Mouse (Mus musculus) neural tube, embryonic 11.5 days (tissue): ENCODE results near the gene Enah. TPM values are rescaled to one million over a fixed set of nuclear protein-coding genes. Genes with fewer than 3 reads are reported as not detected.
A peak's percentile ranks its signal among the peaks of the same experiment; 100 is the strongest.

ENCODE experiments used
- ATAC-seq: fragments of 200-750 bp; cut with Nextera tagmentation; 2 replicates; pipeline ENCODE4 v1.8.0; 2017; ENCODE audit warnings: moderate number of reproducible peaks, mild to moderate bottlenecking, moderate TSS enrichment, moderate library complexity; ENCODE audit not compliant: insufficient read depth, low FRiP score, low TSS enrichment
- DNase-seq: peaks from one replicate; pipeline ENCODE4 v3.0.0-alpha.2; 2015; ENCODE audit warnings: low spot score
- H3K27ac ChIP-seq: fragments of 300-500 bp; sonication (generic); 2 replicates; pipeline ENCODE4 v1.5.1; 2014; ENCODE audit warnings: low read depth, mild to moderate bottlenecking, low read length
- H3K27me3 ChIP-seq: fragments of 300-500 bp; sonication (generic); 2 replicates; pipeline ENCODE4 v1.6.1; 2014; ENCODE audit warnings: mild to moderate bottlenecking, low read length, mixed read lengths; ENCODE audit not compliant: control insufficient read depth, insufficient read depth
- H3K36me3 ChIP-seq: fragments of 300-500 bp; sonication (generic); 2 replicates; pipeline ENCODE4 v1.6.1; 2014; ENCODE audit warnings: mild to moderate bottlenecking, low read length, moderate library complexity, mixed read lengths; ENCODE audit not compliant: control insufficient read depth, insufficient read depth
- H3K4me1 ChIP-seq: fragments of 300-500 bp; sonication (generic); 2 replicates; pipeline ENCODE4 v1.6.1; 2014; ENCODE audit warnings: low read length, mixed read lengths; ENCODE audit not compliant: control insufficient read depth, insufficient read depth
- H3K4me2 ChIP-seq: fragments of 300-500 bp; sonication (generic); 2 replicates; pipeline ENCODE4 v1.6.1; 2014; ENCODE audit warnings: low read depth, mild to moderate bottlenecking, moderate library complexity
- H3K4me3 ChIP-seq: fragments of 300-500 bp; sonication (generic); 2 replicates; pipeline ENCODE4 v1.5.1; 2014; ENCODE audit warnings: low read depth, low read length
- H3K9ac ChIP-seq: fragments of 300-500 bp; sonication (generic); 2 replicates; pipeline ENCODE4 v1.6.1; 2014; ENCODE audit warnings: mild to moderate bottlenecking, low read length
- H3K9me3 ChIP-seq: fragments of 300-500 bp; sonication (generic); 2 replicates; pipeline ENCODE4 v1.6.1; 2016; ENCODE audit warnings: low read length; ENCODE audit not compliant: control insufficient read depth
- WGBS: fragments of 180-500 bp; shearing (Covaris S2); extraction: QIAGEN DNeasy Blood & Tissue Kit; methylation state at CpG from one replicate; pipeline ENCODE4 v1.1.7; 2014; 5-methylcytosine and 5-hydroxymethylcytosine counted together
- polyA plus RNA-seq: library from polyadenylated mRNA; unstranded; fragments of >200 nt; fragmentation: Nextera tagmentation; extraction: Ambion mirVana; gene quantifications from 2 replicates; pipeline ENCODE4 v1.2.1, GENCODE M21; 2014

Gene Enah
- 35.0 and 35.9 TPM in 2 replicates for polyA plus RNA-seq

- ATAC-seq, result peak; percentile 83
- Histone ChIP-seq H3K4me1 (0 out of 2 replicates have a peak, but pooled peaks cover 3% of the 10 kb centered on the region), H3K9ac (peak within 1 kb of the TSS; percentile 98), H3K27me3 (no peaks in the 10 kb centered on the region), H3K4me3 (peak within 1 kb of the TSS; percentile 94), H3K36me3 (no peaks in the 10 kb centered on the region), H3K4me2 (peak within 1 kb of the TSS; percentile 54), H3K27ac (peak within 1 kb of the TSS; percentile 92), H3K9me3 (no peaks in the 10 kb centered on the region)
- peak; percentile 90 for DNase-seq
- under 1% methylated on average over 51 of the region's 109 CpGs for WGBS
Measured at GRCm38 (mm10) chr1:182019926-182020801, at the start of gene Enah. Enah (minus strand) TSS chr1:182019990.

GRCm38 (mm10) chr1:182068136-182068535, 48.3 kb upstream of the Enah start:
- DNase-seq (no peak), ATAC-seq (no peak)
- H3K4me2 ChIP-seq, result no peak overlapping the region
- no peaks in the 10 kb centered on the region for H3K36me3 ChIP-seq
- 82% methylated on average over 7 of the region's 7 CpGs for WGBS
- H3K27me3 ChIP-seq, result no peaks in the 10 kb centered on the region
- H3K27ac ChIP-seq, result no peak overlapping the region
- H3K9ac ChIP-seq, result no peak overlapping the region
- no peaks in the 10 kb centered on the region for H3K9me3 ChIP-seq
- no peak overlapping the region for H3K4me3 ChIP-seq
- H3K4me1 ChIP-seq, result no peaks in the 10 kb centered on the region

- H3K4me3 ChIP-seq, result no peak overlapping the region
- H3K9ac ChIP-seq, result no peak overlapping the region
- WGBS, result 74% methylated on average over 9 of the region's 9 CpGs
- no peak overlapping the region for H3K27ac ChIP-seq
- no peaks in the 10 kb centered on the region for H3K27me3 ChIP-seq
- no peak overlapping the region for H3K4me2 ChIP-seq
- DNase-seq (no peak), ATAC-seq (no peak)
- no peaks in the 10 kb centered on the region for H3K36me3 ChIP-seq
- no peaks in the 10 kb centered on the region for H3K9me3 ChIP-seq
- H3K4me1 ChIP-seq, result no peaks in the 10 kb centered on the region
Measured at GRCm38 (mm10) chr1:182066527-182067465, 47.0 kb upstream of the Enah start.

GRCm38 (mm10) chr1:182063716-182064115, 43.9 kb upstream of the Enah start:
- WGBS, result 80% methylated on average over 8 of the region's 8 CpGs
- Histone ChIP-seq H3K9ac (no peak overlapping the region), H3K27me3 (no peaks in the 10 kb centered on the region), H3K4me2 (no peak overlapping the region), H3K4me1 (no peaks in the 10 kb centered on the region), H3K27ac (no peak overlapping the region), H3K9me3 (no peaks in the 10 kb centered on the region), H3K36me3 (no peaks in the 10 kb centered on the region), H3K4me3 (no peak overlapping the region)
- DNase-seq, result no peak
- no peak for ATAC-seq

GRCm38 (mm10) chr1:182062801-182063200, 43.0 kb upstream of the Enah start:
- Histone ChIP-seq H3K9me3 (no peaks in the 10 kb centered on the region), H3K36me3 (no peaks in the 10 kb centered on the region), H3K27me3 (no peaks in the 10 kb centered on the region), H3K9ac (no peak overlapping the region), H3K27ac (no peak overlapping the region), H3K4me3 (no peak overlapping the region), H3K4me2 (no peak overlapping the region), H3K4me1 (no peaks in the 10 kb centered on the region)
- 94% methylated on average over 8 of the region's 8 CpGs for WGBS
- no peak for DNase-seq
- no peak for ATAC-seq

- no peaks in the 10 kb centered on the region for H3K9me3 ChIP-seq
- H3K27me3 ChIP-seq, result no peaks in the 10 kb centered on the region
- H3K9ac ChIP-seq, result no peak overlapping the region
- no peak overlapping the region for H3K4me2 ChIP-seq
- WGBS, result 87% methylated on average over 4 of the region's 4 CpGs
- ATAC-seq, result no peak
- no peak overlapping the region for H3K4me3 ChIP-seq
- H3K27ac ChIP-seq, result no peak overlapping the region
- H3K4me1 ChIP-seq, result no peaks in the 10 kb centered on the region
- H3K36me3 ChIP-seq, result no peaks in the 10 kb centered on the region
- DNase-seq, result no peak
Measured at GRCm38 (mm10) chr1:182061203-182061602, 41.4 kb upstream of the Enah start.

- no peaks in the 10 kb centered on the region for H3K4me1 ChIP-seq
- H3K4me3 ChIP-seq, result no peak overlapping the region
- 83% methylated on average over 5 of the region's 5 CpGs for WGBS
Measured at GRCm38 (mm10) chr1:182059806-182060205, 40.0 kb upstream of the Enah start.

GRCm38 (mm10) chr1:182057998-182058397, 38.2 kb upstream of the Enah start:
- DNase-seq, result no peak
- Histone ChIP-seq H3K9me3 (no peaks in the 10 kb centered on the region), H3K4me1 (0 out of 2 replicates have a peak, but pooled peaks cover 3% of the 10 kb centered on the region), H3K4me2 (no peak overlapping the region), H3K9ac (no peak overlapping the region), H3K27me3 (no peaks in the 10 kb centered on the region), H3K36me3 (no peaks in the 10 kb centered on the region), H3K4me3 (no peak overlapping the region), H3K27ac (no peak overlapping the region)
- 71% methylated on average over 6 of the region's 6 CpGs for WGBS
- ATAC-seq, result no peak

More at GRCm38 (mm10) chr1:182059806-182060205, 40.0 kb upstream of the Enah start:
- H3K9me3 ChIP-seq, result no peaks in the 10 kb centered on the region
- H3K4me2 ChIP-seq, result no peak overlapping the region
- no peak for ATAC-seq
- H3K9ac ChIP-seq, result no peak overlapping the region
- H3K27me3 ChIP-seq, result no peaks in the 10 kb centered on the region
- DNase-seq, result no peak
- H3K36me3 ChIP-seq, result no peaks in the 10 kb centered on the region
- no peak overlapping the region for H3K27ac ChIP-seq
